Mouse (Mus musculus): ENCODE data around the gene Atxn10. TPM values are rescaled to one million over a fixed set of nuclear protein-coding genes. Genes with fewer than 3 reads are reported as not detected.
"Not testable (repeated sequence)": the region's sequence is repeated elsewhere in the genome, so short reads cannot be mapped to it uniquely, and the experiment has no call there.

The Atxn10 gene
- polyA plus RNA-seq (2012; rRNA removed), result 16.7 and 17.3 TPM in 2 replicates

GRCm38 (mm10) chr15:85335671-85336300 lies at the start of gene Atxn10:
Gene Atxn10, plus strand, starts transcription at chr15:85336245.
- WGBS, result 20% methylated on average over 16 of the region's 19 CpGs
- no peak for DNase-seq (ENCODE audit: low read depth, low spot score)

GRCm38 (mm10) chr15:85294632-85295031 lies 41.4 kb upstream of the Atxn10 start:
- DNase-seq (ENCODE audit: low read depth, low spot score), result no peak
- WGBS, result 94% methylated on average over 3 of the region's 3 CpGs

GRCm38 (mm10) chr15:85295544-85295943 lies 40.5 kb upstream of the Atxn10 start:
- 68% methylated on average over 8 of the region's 8 CpGs for WGBS
- DNase-seq (ENCODE audit: low read depth, low spot score), result no peak

GRCm38 (mm10) chr15:85295977-85296376 lies 40.1 kb upstream of the Atxn10 start:
- 67% methylated on average over 2 of the region's 2 CpGs for WGBS
- no peak for DNase-seq (ENCODE audit: low read depth, low spot score)

GRCm38 (mm10) chr15:85296538-85296937 lies 39.5 kb upstream of the Atxn10 start:
- WGBS, result 60% methylated on average over 3 of the region's 3 CpGs
- no peak for DNase-seq (ENCODE audit: low read depth, low spot score)

GRCm38 (mm10) chr15:85298167-85298781 lies 37.8 kb upstream of the Atxn10 start:
- 17% methylated on average over 17 of the region's 17 CpGs for WGBS
- peak; percentile 3 for DNase-seq (ENCODE audit: low read depth, low spot score)

GRCm38 (mm10) chr15:85298946-85299345 lies 37.1 kb upstream of the Atxn10 start:
- WGBS, result 81% methylated on average over 9 of the region's 9 CpGs
- no peak for DNase-seq (ENCODE audit: low read depth, low spot score)

GRCm38 (mm10) chr15:85303241-85303640 lies 32.8 kb upstream of the Atxn10 start:
- 83% methylated on average over 4 of the region's 4 CpGs for WGBS
- DNase-seq (ENCODE audit: low read depth, low spot score), result no peak

- WGBS, result 88% methylated on average over 4 of the region's 4 CpGs
- DNase-seq (ENCODE audit: low read depth, low spot score), result no peak
Measured at GRCm38 (mm10) chr15:85303976-85304375, 32.1 kb upstream of the Atxn10 start.

GRCm38 (mm10) chr15:85307061-85307660 lies 28.9 kb upstream of the Atxn10 start:
- DNase-seq (ENCODE audit: low read depth, low spot score), result no peak
- WGBS, result 92% methylated on average over 2 of the region's 2 CpGs

GRCm38 (mm10) chr15:85311058-85311657 lies 24.9 kb upstream of the Atxn10 start:
- WGBS, result 40% methylated on average over 10 of the region's 10 CpGs
- no peak for DNase-seq (ENCODE audit: low read depth, low spot score)

- no peak for DNase-seq (ENCODE audit: low read depth, low spot score)
Measured at GRCm38 (mm10) chr15:85315378-85316025, 20.5 kb upstream of the Atxn10 start.

GRCm38 (mm10) chr15:85316342-85317140 lies 19.5 kb upstream of the Atxn10 start:
- 35% methylated on average over 14 of the region's 14 CpGs for WGBS
- DNase-seq (ENCODE audit: low read depth, low spot score), result no peak

More at GRCm38 (mm10) chr15:85315378-85316025, 20.5 kb upstream of the Atxn10 start:
- WGBS, result 40% methylated on average over 13 of the region's 13 CpGs

- 74% methylated on average over 11 of the region's 11 CpGs for WGBS
- DNase-seq (ENCODE audit: low read depth, low spot score), result no peak
Measured at GRCm38 (mm10) chr15:85319924-85320668, 15.9 kb upstream of the Atxn10 start.

- whole genome bisulfite sequencing, result 79% methylated on average over 4 of the region's 4 CpGs
- no peak for DNase-seq (ENCODE audit: low read depth, low spot score)
Measured at GRCm38 (mm10) chr15:85323214-85323613, 12.8 kb upstream of the Atxn10 start.

- WGBS, result 85% methylated on average over 1 of the region's 1 CpGs
- no peak for DNase-seq (ENCODE audit: low read depth, low spot score)
Measured at GRCm38 (mm10) chr15:85324426-85324825, 11.6 kb upstream of the Atxn10 start.

GRCm38 (mm10) chr15:85327808-85328207 lies 8.2 kb upstream of the Atxn10 start:
- no peak for DNase-seq (ENCODE audit: low read depth, low spot score)
- 41% methylated on average over 11 of the region's 11 CpGs for WGBS

- not testable (repeated sequence) for DNase-seq (ENCODE audit: low read depth, low spot score)
- WGBS, result 85% methylated on average over 2 of the region's 2 CpGs
Measured at GRCm38 (mm10) chr15:85328455-85328854, 7.6 kb upstream of the Atxn10 start.

- 94% methylated on average over 5 of the region's 5 CpGs for WGBS
- no peak for DNase-seq (ENCODE audit: low read depth, low spot score)
Measured at GRCm38 (mm10) chr15:85329096-85329495, 6.9 kb upstream of the Atxn10 start.

All from large intestine, adult 2 months (tissue).